Mouse (Mus musculus): ENCODE measurements around the gene Il6st. TPM values are rescaled to one million over a fixed set of nuclear protein-coding genes. Genes with fewer than 3 reads are reported as not detected.

Il6st gene
- polyA plus RNA-seq, 1 experiment from 2014 or later = 40.4 TPM

GRCm38 (mm10) chr13:112471201-112471600 is 7.3 kb downstream of the Il6st start:
- H3K4me3 ChIP-seq = no peak overlapping the region
- H3K9me3 ChIP-seq (replicated peaks) = no peaks in the 10 kb centered on the region
- no peaks in the 10 kb centered on the region for H3K27me3 ChIP-seq
- H3K9ac ChIP-seq = no peak overlapping the region
- peaks cover 10% of the 10 kb centered on the region for H3K36me3 ChIP-seq
- H3K4me1 ChIP-seq = no peaks in the 10 kb centered on the region
- ATAC-seq (ENCODE audit: low FRiP score) = no peak
- 89% methylated on average over 9 of the region's 9 CpGs for WGBS
- no peak overlapping the region for H3K4me2 ChIP-seq (replicated peaks)
- H3K27ac ChIP-seq = no peak overlapping the region

- Histone ChIP-seq H3K36me3 (peaks cover 12% of the 10 kb centered on the region), H3K27ac (no peak overlapping the region), H3K27me3 (no peaks in the 10 kb centered on the region), H3K4me1 (no peaks in the 10 kb centered on the region), H3K9me3 (replicated peaks) (no peaks in the 10 kb centered on the region), H3K4me2 (replicated peaks) (no peak overlapping the region), H3K4me3 (no peak overlapping the region), H3K9ac (no peak overlapping the region)
- ATAC-seq (ENCODE audit: low FRiP score) = no peak
- 93% methylated on average over 19 of the region's 19 CpGs for WGBS
Observed at GRCm38 (mm10) chr13:112472401-112473023, 8.6 kb downstream of the Il6st start.

GRCm38 (mm10) chr13:112473757-112474755 is 10.2 kb downstream of the Il6st start:
- Histone ChIP-seq H3K27me3 (no peaks in the 10 kb centered on the region), H3K36me3 (peaks cover 12% of the 10 kb centered on the region), H3K27ac (no peak overlapping the region), H3K9me3 (replicated peaks) (no peaks in the 10 kb centered on the region), H3K4me2 (replicated peaks) (no peak overlapping the region), H3K4me1 (no peaks in the 10 kb centered on the region), H3K4me3 (no peak overlapping the region), H3K9ac (no peak overlapping the region)
- ATAC-seq (ENCODE audit: low FRiP score) = no peak
- WGBS = 88% methylated on average over 21 of the region's 21 CpGs

- Histone ChIP-seq H3K9me3 (replicated peaks) (no peaks in the 10 kb centered on the region), H3K4me1 (no peaks in the 10 kb centered on the region), H3K4me2 (replicated peaks) (no peak overlapping the region), H3K27me3 (no peaks in the 10 kb centered on the region), H3K4me3 (no peak overlapping the region), H3K27ac (no peak overlapping the region), H3K9ac (no peak overlapping the region), H3K36me3 (peaks cover 30% of the 10 kb centered on the region)
- no peak for ATAC-seq (ENCODE audit: low FRiP score)
- 82% methylated on average over 7 of the region's 7 CpGs for WGBS
Observed at GRCm38 (mm10) chr13:112479032-112479431, 15.2 kb downstream of the Il6st start.

- Histone ChIP-seq H3K9me3 (replicated peaks) (no peaks in the 10 kb centered on the region), H3K4me3 (no peak overlapping the region), H3K36me3 (peaks cover 35% of the 10 kb centered on the region), H3K9ac (no peak overlapping the region), H3K4me2 (replicated peaks) (no peak overlapping the region), H3K27me3 (no peaks in the 10 kb centered on the region), H3K4me1 (no peaks in the 10 kb centered on the region), H3K27ac (no peak overlapping the region)
- ATAC-seq (ENCODE audit: low FRiP score) = no peak
- 93% methylated on average over 15 of the region's 15 CpGs for WGBS
Observed at GRCm38 (mm10) chr13:112479926-112480325, 16.1 kb downstream of the Il6st start.

- WGBS = 96% methylated on average over 5 of the region's 5 CpGs
- Histone ChIP-seq H3K9ac (no peak overlapping the region), H3K27ac (no peak overlapping the region), H3K4me2 (replicated peaks) (no peak overlapping the region), H3K4me1 (no peaks in the 10 kb centered on the region), H3K36me3 (peaks cover 39% of the 10 kb centered on the region), H3K27me3 (no peaks in the 10 kb centered on the region), H3K4me3 (no peak overlapping the region), H3K9me3 (replicated peaks) (no peaks in the 10 kb centered on the region)
- no peak for ATAC-seq (ENCODE audit: low FRiP score)
Observed at GRCm38 (mm10) chr13:112482525-112482924, 18.7 kb downstream of the Il6st start.

GRCm38 (mm10) chr13:112483015-112483414 is 19.1 kb downstream of the Il6st start:
- no peaks in the 10 kb centered on the region for H3K9me3 ChIP-seq (replicated peaks)
- no peak for ATAC-seq (ENCODE audit: low FRiP score)
- H3K4me3 ChIP-seq = no peak overlapping the region
- no peak overlapping the region for H3K4me2 ChIP-seq (replicated peaks)
- H3K27ac ChIP-seq = no peak overlapping the region
- no peak overlapping the region for H3K9ac ChIP-seq
- 83% methylated on average over 7 of the region's 7 CpGs for WGBS
- H3K36me3 ChIP-seq = peaks cover 39% of the 10 kb centered on the region
- no peaks in the 10 kb centered on the region for H3K4me1 ChIP-seq
- H3K27me3 ChIP-seq = no peaks in the 10 kb centered on the region

- H3K4me1 ChIP-seq = no peaks in the 10 kb centered on the region
- over 99% methylated on average over 5 of the region's 5 CpGs for WGBS
- no peaks in the 10 kb centered on the region for H3K9me3 ChIP-seq (replicated peaks)
- H3K9ac ChIP-seq = no peak overlapping the region
- no peak overlapping the region for H3K4me2 ChIP-seq (replicated peaks)
- H3K27me3 ChIP-seq = no peaks in the 10 kb centered on the region
- no peak overlapping the region for H3K27ac ChIP-seq
- no peak for ATAC-seq (ENCODE audit: low FRiP score)
- H3K36me3 ChIP-seq = peaks cover 49% of the 10 kb centered on the region
- H3K4me3 ChIP-seq = no peak overlapping the region
Observed at GRCm38 (mm10) chr13:112486236-112486635, 22.4 kb downstream of the Il6st start.

- Histone ChIP-seq H3K9ac (no peak overlapping the region), H3K27ac (no peak overlapping the region), H3K4me1 (no peaks in the 10 kb centered on the region), H3K36me3 (peaks cover 49% of the 10 kb centered on the region), H3K9me3 (replicated peaks) (no peaks in the 10 kb centered on the region), H3K4me2 (replicated peaks) (no peak overlapping the region), H3K4me3 (no peak overlapping the region), H3K27me3 (no peaks in the 10 kb centered on the region)
- no peak for ATAC-seq (ENCODE audit: low FRiP score)
- WGBS = 95% methylated on average over 5 of the region's 5 CpGs
Observed at GRCm38 (mm10) chr13:112486676-112487075, 22.8 kb downstream of the Il6st start.

GRCm38 (mm10) chr13:112490036-112490435 is 26.2 kb downstream of the Il6st start:
- 95% methylated on average over 3 of the region's 3 CpGs for WGBS
- Histone ChIP-seq H3K4me1 (no peaks in the 10 kb centered on the region), H3K27ac (no peak overlapping the region), H3K4me2 (replicated peaks) (no peak overlapping the region), H3K9ac (no peak overlapping the region), H3K9me3 (replicated peaks) (no peaks in the 10 kb centered on the region), H3K36me3 (peaks cover 42% of the 10 kb centered on the region), H3K4me3 (no peak overlapping the region), H3K27me3 (no peaks in the 10 kb centered on the region)
- no peak for ATAC-seq (ENCODE audit: low FRiP score)

GRCm38 (mm10) chr13:112491636-112492284 is 27.9 kb downstream of the Il6st start:
- peaks cover 30% of the 10 kb centered on the region for H3K36me3 ChIP-seq
- no peaks in the 10 kb centered on the region for H3K27me3 ChIP-seq
- no peak overlapping the region for H3K27ac ChIP-seq
- H3K9ac ChIP-seq = no peak overlapping the region
- 92% methylated on average over 14 of the region's 14 CpGs for WGBS
- no peak overlapping the region for H3K4me2 ChIP-seq (replicated peaks)
- H3K9me3 ChIP-seq (replicated peaks) = no peaks in the 10 kb centered on the region
- H3K4me3 ChIP-seq = no peak overlapping the region
- no peak for ATAC-seq (ENCODE audit: low FRiP score)
- no peaks in the 10 kb centered on the region for H3K4me1 ChIP-seq

GRCm38 (mm10) chr13:112492285-112492678 is 28.4 kb downstream of the Il6st start:
- no peak for ATAC-seq (ENCODE audit: low FRiP score)
- no peak overlapping the region for H3K9ac ChIP-seq
- no peak overlapping the region for H3K4me2 ChIP-seq (replicated peaks)
- H3K4me3 ChIP-seq = no peak overlapping the region
- 89% methylated on average over 1 of the region's 1 CpGs for WGBS
- H3K36me3 ChIP-seq = peaks cover 34% of the 10 kb centered on the region
- H3K27me3 ChIP-seq = no peaks in the 10 kb centered on the region
- H3K27ac ChIP-seq = no peak overlapping the region
- no peaks in the 10 kb centered on the region for H3K4me1 ChIP-seq
- no peaks in the 10 kb centered on the region for H3K9me3 ChIP-seq (replicated peaks)

Measured in hindbrain, embryonic 12.5 days (tissue).